Mouse (Mus musculus): ENCODE data around the gene Sdc1. TPM values are rescaled to one million over a fixed set of nuclear protein-coding genes. Genes with fewer than 3 reads are reported as not detected.

Sdc1 gene
- 16.7 and 19.0 TPM in 2 replicates for polyA plus RNA-seq (2015; fragmentation: Nextera tagmentation; extraction: Ambion mirVana)

DNA sequence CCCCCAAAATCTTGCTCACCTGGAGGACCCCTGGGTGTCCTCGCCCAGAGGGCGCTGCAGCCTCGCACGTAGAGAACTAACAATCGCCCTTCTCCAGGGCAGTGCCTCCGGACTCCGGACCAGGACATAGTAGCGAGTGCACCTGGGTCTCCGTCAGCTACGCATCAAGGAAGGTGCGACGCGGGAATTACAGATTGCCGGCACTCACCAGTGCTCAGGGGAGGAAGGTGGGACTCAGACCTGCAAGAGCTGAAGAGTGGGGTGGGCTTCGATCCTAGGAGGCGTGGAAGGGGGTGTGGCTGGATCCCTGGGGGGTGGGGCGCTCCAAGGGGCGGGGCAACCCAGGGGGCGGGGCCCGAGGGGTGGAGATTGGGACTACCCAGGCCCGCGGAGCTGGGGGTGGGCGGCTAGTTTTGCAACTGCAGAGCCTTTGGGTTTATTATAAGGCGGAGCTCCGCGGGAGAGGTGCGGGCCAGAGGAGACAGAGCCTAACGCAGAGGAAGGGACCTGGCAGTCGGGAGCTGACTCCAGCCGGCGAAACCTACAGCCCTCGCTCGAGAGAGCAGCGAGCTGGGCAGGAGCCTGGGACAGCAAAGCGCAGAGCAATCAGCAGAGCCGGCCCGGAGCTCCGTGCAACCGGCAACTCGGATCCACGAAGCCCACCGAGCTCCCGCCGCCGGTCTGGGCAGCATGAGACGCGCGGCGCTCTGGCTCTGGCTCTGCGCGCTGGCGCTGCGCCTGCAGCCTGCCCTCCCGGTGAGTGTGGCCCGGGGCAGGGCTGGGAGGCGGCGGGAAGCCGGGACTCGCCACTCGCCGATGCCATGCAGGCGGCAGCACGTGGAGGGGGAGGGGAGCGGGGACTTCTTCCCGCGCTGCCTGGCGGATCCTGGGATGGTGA, at the start of gene Sdc1:
TSS of gene Sdc1 (plus strand) at position 378 of the 898 bp plus-strand sequence.
- peak within 1 kb of the TSS; percentile 71 for H3K27ac ChIP-seq (ENCODE audit: low read length)
- H3K27me3 ChIP-seq (ENCODE audit: control insufficient read depth, insufficient read depth, low read depth, low read length) = no peaks in the 10 kb centered on the region
- H3K9me3 ChIP-seq (replicated peaks; ENCODE audit: control insufficient read depth, low read length, poor library complexity, severe bottlenecking) = no peaks in the 10 kb centered on the region
- peak within 1 kb of the TSS; percentile 99 for H3K4me2 ChIP-seq (ENCODE audit: low read length)
- H3K4me3 ChIP-seq (ENCODE audit: low read depth, low read length) = peak within 1 kb of the TSS; percentile 75
- peak; percentile 86 for ATAC-seq
- peaks cover 10% of the 10 kb centered on the region; the same call in 1 of the 2 replicates for H3K4me1 ChIP-seq (ENCODE audit: control insufficient read depth, insufficient read depth, low read length)
- 0% methylated on average over 47 of the region's 67 CpGs for WGBS
- peak within 1 kb of the TSS; percentile 80 for H3K9ac ChIP-seq (ENCODE audit: low read depth, low read length)
- H3K36me3 ChIP-seq (ENCODE audit: control insufficient read depth, insufficient read depth, low read length) = no peaks in the 10 kb centered on the region

GRCm38 (mm10) chr12:8726890-8727289, 44.2 kb upstream of the Sdc1 start:
- Histone ChIP-seq H3K4me3 (ENCODE audit: low read depth, low read length) (no peak overlapping the region), H3K9me3 (replicated peaks; ENCODE audit: control insufficient read depth, low read length, poor library complexity, severe bottlenecking) (no peaks in the 10 kb centered on the region), H3K36me3 (ENCODE audit: control insufficient read depth, insufficient read depth, low read length) (peaks cover 15% of the 10 kb centered on the region), H3K4me1 (ENCODE audit: control insufficient read depth, insufficient read depth, low read length) (no peaks in the 10 kb centered on the region), H3K27me3 (ENCODE audit: control insufficient read depth, insufficient read depth, low read depth, low read length) (no peaks in the 10 kb centered on the region), H3K27ac (ENCODE audit: low read length) (no peak overlapping the region), H3K9ac (ENCODE audit: low read depth, low read length) (no peak overlapping the region), H3K4me2 (ENCODE audit: low read length) (no peak overlapping the region)
- 0 out of 2 replicates have a peak, but pooled peaks have one; percentile 25 for ATAC-seq
- WGBS = 60% methylated on average over 1 of the region's 1 CpGs

- H3K27ac ChIP-seq (ENCODE audit: low read length) = no peak overlapping the region
- H3K4me3 ChIP-seq (ENCODE audit: low read depth, low read length) = no peak overlapping the region
- no peaks in the 10 kb centered on the region for H3K4me1 ChIP-seq (ENCODE audit: control insufficient read depth, insufficient read depth, low read length)
- peaks cover 13% of the 10 kb centered on the region for H3K36me3 ChIP-seq (ENCODE audit: control insufficient read depth, insufficient read depth, low read length)
- H3K27me3 ChIP-seq (ENCODE audit: control insufficient read depth, insufficient read depth, low read depth, low read length) = no peaks in the 10 kb centered on the region
- no peak overlapping the region for H3K4me2 ChIP-seq (ENCODE audit: low read length)
- no peak for ATAC-seq
- no peak overlapping the region for H3K9ac ChIP-seq (ENCODE audit: low read depth, low read length)
- no peaks in the 10 kb centered on the region for H3K9me3 ChIP-seq (replicated peaks; ENCODE audit: control insufficient read depth, low read length, poor library complexity, severe bottlenecking)
- WGBS = 90% methylated on average over 2 of the region's 2 CpGs
These were observed 42.4 kb upstream of the Sdc1 start for GRCm38 (mm10) chr12:8728739-8729138.

GRCm38 (mm10) chr12:8753654-8754053, 17.5 kb upstream of the Sdc1 start:
- peaks cover 2% of the 10 kb centered on the region for H3K9me3 ChIP-seq (replicated peaks; ENCODE audit: control insufficient read depth, low read length, poor library complexity, severe bottlenecking)
- no peak overlapping the region for H3K4me2 ChIP-seq (ENCODE audit: low read length)
- no peak overlapping the region for H3K4me3 ChIP-seq (ENCODE audit: low read depth, low read length)
- WGBS = 100% methylated on average over 2 of the region's 2 CpGs
- no peak for ATAC-seq
- H3K4me1 ChIP-seq (ENCODE audit: control insufficient read depth, insufficient read depth, low read length) = no peaks in the 10 kb centered on the region
- no peak overlapping the region for H3K9ac ChIP-seq (ENCODE audit: low read depth, low read length)
- no peaks in the 10 kb centered on the region for H3K27me3 ChIP-seq (ENCODE audit: control insufficient read depth, insufficient read depth, low read depth, low read length)
- no peak overlapping the region for H3K27ac ChIP-seq (ENCODE audit: low read length)
- H3K36me3 ChIP-seq (ENCODE audit: control insufficient read depth, insufficient read depth, low read length) = peaks cover 6% of the 10 kb centered on the region; the same call in 1 of the 2 replicates

GRCm38 (mm10) chr12:8754116-8754515, 17.0 kb upstream of the Sdc1 start:
- Histone ChIP-seq H3K4me2 (ENCODE audit: low read length) (no peak overlapping the region), H3K4me3 (ENCODE audit: low read depth, low read length) (no peak overlapping the region), H3K9ac (ENCODE audit: low read depth, low read length) (no peak overlapping the region), H3K27me3 (ENCODE audit: control insufficient read depth, insufficient read depth, low read depth, low read length) (no peaks in the 10 kb centered on the region), H3K9me3 (replicated peaks; ENCODE audit: control insufficient read depth, low read length, poor library complexity, severe bottlenecking) (peaks cover 2% of the 10 kb centered on the region), H3K36me3 (ENCODE audit: control insufficient read depth, insufficient read depth, low read length) (0 out of 2 replicates have a peak, but pooled peaks cover 2% of the 10 kb centered on the region), H3K4me1 (ENCODE audit: control insufficient read depth, insufficient read depth, low read length) (no peaks in the 10 kb centered on the region), H3K27ac (ENCODE audit: low read length) (no peak overlapping the region)
- 81% methylated on average over 4 of the region's 4 CpGs for WGBS
- ATAC-seq = no peak

- H3K9me3 ChIP-seq (replicated peaks; ENCODE audit: control insufficient read depth, low read length, poor library complexity, severe bottlenecking) = peaks cover 2% of the 10 kb centered on the region
- no peaks in the 10 kb centered on the region for H3K36me3 ChIP-seq (ENCODE audit: control insufficient read depth, insufficient read depth, low read length)
- no peak for ATAC-seq
- no peaks in the 10 kb centered on the region for H3K4me1 ChIP-seq (ENCODE audit: control insufficient read depth, insufficient read depth, low read length)
- 98% methylated on average over 3 of the region's 3 CpGs for WGBS
- no peaks in the 10 kb centered on the region for H3K27me3 ChIP-seq (ENCODE audit: control insufficient read depth, insufficient read depth, low read depth, low read length)
- H3K27ac ChIP-seq (ENCODE audit: low read length) = no peak overlapping the region
- no peak overlapping the region for H3K4me2 ChIP-seq (ENCODE audit: low read length)
- no peak overlapping the region for H3K9ac ChIP-seq (ENCODE audit: low read depth, low read length)
- no peak overlapping the region for H3K4me3 ChIP-seq (ENCODE audit: low read depth, low read length)
These were observed 13.1 kb upstream of the Sdc1 start for GRCm38 (mm10) chr12:8758029-8758428.

DNA sequence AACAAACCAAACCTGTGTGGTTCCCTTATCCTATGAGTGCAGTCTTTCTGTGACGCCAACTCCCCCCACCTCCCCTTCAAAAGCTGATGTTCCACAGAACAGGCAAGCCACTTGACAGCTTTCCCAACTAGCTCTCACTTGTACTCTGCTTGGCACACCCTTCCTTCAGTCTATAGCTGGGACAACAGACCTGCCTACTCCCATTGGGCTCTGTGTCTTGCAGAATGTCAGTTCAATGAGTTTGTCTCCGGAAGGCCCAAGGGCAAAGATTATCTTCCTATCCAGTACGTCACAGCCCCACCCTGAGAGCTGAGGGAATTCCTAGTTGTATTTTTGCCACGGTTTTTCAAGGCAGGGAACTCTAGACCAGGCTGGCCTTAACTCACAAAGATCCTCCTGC, 12.0 kb upstream of the Sdc1 start:
- Histone ChIP-seq H3K9ac (ENCODE audit: low read depth, low read length) (no peak overlapping the region), H3K4me3 (ENCODE audit: low read depth, low read length) (no peak overlapping the region), H3K9me3 (replicated peaks; ENCODE audit: control insufficient read depth, low read length, poor library complexity, severe bottlenecking) (peaks cover 2% of the 10 kb centered on the region), H3K27ac (ENCODE audit: low read length) (no peak overlapping the region), H3K27me3 (ENCODE audit: control insufficient read depth, insufficient read depth, low read depth, low read length) (no peaks in the 10 kb centered on the region), H3K4me2 (ENCODE audit: low read length) (no peak overlapping the region), H3K4me1 (ENCODE audit: control insufficient read depth, insufficient read depth, low read length) (no peaks in the 10 kb centered on the region), H3K36me3 (ENCODE audit: control insufficient read depth, insufficient read depth, low read length) (no peaks in the 10 kb centered on the region)
- WGBS = 79% methylated on average over 4 of the region's 4 CpGs
- no peak for ATAC-seq

- 66% methylated on average over 6 of the region's 6 CpGs for WGBS
- H3K4me2 ChIP-seq (ENCODE audit: low read length) = no peak overlapping the region
These were observed 11.3 kb upstream of the Sdc1 start for GRCm38 (mm10) chr12:8759779-8760178.

GRCm38 (mm10) chr12:8760561-8760960, 10.6 kb upstream of the Sdc1 start:
- 82% methylated on average over 6 of the region's 6 CpGs for WGBS
- H3K4me1 ChIP-seq (ENCODE audit: control insufficient read depth, insufficient read depth, low read length) = no peaks in the 10 kb centered on the region
- no peaks in the 10 kb centered on the region for H3K36me3 ChIP-seq (ENCODE audit: control insufficient read depth, insufficient read depth, low read length)
- H3K4me3 ChIP-seq (ENCODE audit: low read depth, low read length) = no peak overlapping the region
- H3K9ac ChIP-seq (ENCODE audit: low read depth, low read length) = no peak overlapping the region
- no peaks in the 10 kb centered on the region for H3K27me3 ChIP-seq (ENCODE audit: control insufficient read depth, insufficient read depth, low read depth, low read length)
- ATAC-seq = no peak
- no peak overlapping the region for H3K4me2 ChIP-seq (ENCODE audit: low read length)
- H3K27ac ChIP-seq (ENCODE audit: low read length) = no peak overlapping the region
- H3K9me3 ChIP-seq (replicated peaks; ENCODE audit: control insufficient read depth, low read length, poor library complexity, severe bottlenecking) = peaks cover 2% of the 10 kb centered on the region

More at GRCm38 (mm10) chr12:8759779-8760178, 11.3 kb upstream of the Sdc1 start:
- ATAC-seq = no peak
- H3K27ac ChIP-seq (ENCODE audit: low read length) = no peak overlapping the region
- H3K36me3 ChIP-seq (ENCODE audit: control insufficient read depth, insufficient read depth, low read length) = no peaks in the 10 kb centered on the region
- H3K9ac ChIP-seq (ENCODE audit: low read depth, low read length) = no peak overlapping the region
- no peaks in the 10 kb centered on the region for H3K4me1 ChIP-seq (ENCODE audit: control insufficient read depth, insufficient read depth, low read length)
- peaks cover 2% of the 10 kb centered on the region for H3K9me3 ChIP-seq (replicated peaks; ENCODE audit: control insufficient read depth, low read length, poor library complexity, severe bottlenecking)
- no peak overlapping the region for H3K4me3 ChIP-seq (ENCODE audit: low read depth, low read length)
- no peaks in the 10 kb centered on the region for H3K27me3 ChIP-seq (ENCODE audit: control insufficient read depth, insufficient read depth, low read depth, low read length)

Measured in midbrain, embryonic 16.5 days (tissue).